Mouse (Mus musculus) B cell, adult (primary cell): ENCODE data around the gene Ttc41. TPM values are rescaled to one million over a fixed set of nuclear protein-coding genes. Genes with fewer than 3 reads are reported as not detected.

Experiments used
- total RNA-seq: library from RNA; stranded (reverse); gene quantifications from 4 replicates; pipeline ENCODE4 v1.2.4, GENCODE M21; 2023; ENCODE audit not compliant: inconsistent age

Ttc41 gene
- 1.8 to 3.3 TPM (median 2.3 TPM) in 4 replicates for total RNA-seq

GRCm38 (mm10) chr10:86705318-86705921 lies at the start of gene Ttc41, which contains the start of gene Hsp90b1:
Gene Ttc41 (plus strand): TSS chr10:86705811.
Gene Hsp90b1 (minus strand): TSS chr10:86705509.

GRCm38 (mm10) chr10:86763672-86764071 lies 58.1 kb downstream of the Ttc41 start, which contains the start of gene Gm49358:
Gene Gm49358 (plus strand): TSS chr10:86763972.

GRCm38 (mm10) chr10:86778398-86779116 lies 72.9 kb downstream of the Ttc41 start, which contains the start of gene Nt5dc3:
Gene Nt5dc3 (plus strand): TSS chr10:86779005.

Other genes starting within 250 kb of the Ttc41 start
- gene Syn3, start 206.9 kb upstream of the Ttc41 start, total RNA-seq = not detected in 4 replicates
- 350 to 426 TPM (median 386 TPM) in 4 replicates for gene Hsp90b1, start 302 bp upstream of the Ttc41 start, total RNA-seq
- gene Gm49358, start 58.2 kb downstream of the Ttc41 start, total RNA-seq = 4.6 to 7.4 TPM (median 5.6 TPM) in 4 replicates
- gene Nt5dc3, start 73.2 kb downstream of the Ttc41 start, total RNA-seq = 12.3 to 16.5 TPM (median 15.7 TPM) in 4 replicates